Mouse (Mus musculus) forebrain, embryonic 11.5 days (tissue): ENCODE measurements around the gene Smco2. TPM values are rescaled to one million over a fixed set of nuclear protein-coding genes. Genes with fewer than 3 reads are reported as not detected.

Source experiments
- ATAC-seq: fragments of 200-750 bp; cut with Nextera tagmentation; replicated peaks from 2 replicates; pipeline ENCODE4 v1.8.0; 2017; ENCODE audit warnings: moderate TSS enrichment; ENCODE audit not compliant: low FRiP score
- DNase-seq: peaks from one replicate; pipeline ENCODE4 v3.0.0-alpha.2; 2017; ENCODE audit warnings: low spot score
- H3K27ac ChIP-seq: fragments of 300-500 bp; sonication (generic); 2 replicates; pipeline ENCODE4 v1.5.1; 2014; ENCODE audit warnings: low read depth, low read length
- H3K27me3 ChIP-seq: fragments of 300-500 bp; sonication (generic); 2 replicates; pipeline ENCODE4 v1.6.1; 2014; ENCODE audit warnings: mild to moderate bottlenecking, low read length, mixed read lengths; ENCODE audit not compliant: control insufficient read depth, insufficient read depth
- H3K36me3 ChIP-seq: fragments of 300-500 bp; sonication (generic); 2 replicates; pipeline ENCODE4 v1.6.1; 2014; ENCODE audit warnings: mild to moderate bottlenecking, low read length, moderate library complexity, mixed read lengths; ENCODE audit not compliant: control insufficient read depth, insufficient read depth
- H3K4me1 ChIP-seq: fragments of 300-500 bp; sonication (generic); replicated peaks from 2 replicates; pipeline ENCODE4 v1.6.1; 2014; ENCODE audit warnings: low read length, mixed read lengths; ENCODE audit not compliant: control insufficient read depth, insufficient read depth
- H3K4me2 ChIP-seq: fragments of 300-500 bp; sonication (generic); 2 replicates; pipeline ENCODE4 v1.6.1; 2014; ENCODE audit warnings: low read depth, mild to moderate bottlenecking, low read length, moderate library complexity, mixed read lengths; ENCODE audit not compliant: severe bottlenecking
- H3K4me3 ChIP-seq: fragments of 300-500 bp; sonication (generic); 2 replicates; pipeline ENCODE4 v1.5.1; 2014; ENCODE audit warnings: low read depth, low read length
- H3K9ac ChIP-seq: fragments of 300-500 bp; sonication (generic); 2 replicates; pipeline ENCODE4 v1.6.1; 2014; ENCODE audit warnings: low read length
- H3K9me3 ChIP-seq: fragments of 300-500 bp; sonication (generic); 2 replicates; pipeline ENCODE4 v1.6.1; 2016; ENCODE audit warnings: low read length, mixed read lengths; ENCODE audit not compliant: control insufficient read depth
- WGBS: fragments of 180-500 bp; shearing (Covaris S2); extraction: QIAGEN DNeasy Blood & Tissue Kit; methylation state at CpG from one replicate; pipeline ENCODE4 v1.1.7; 2014; 5-methylcytosine and 5-hydroxymethylcytosine counted together
- polyA plus RNA-seq: library from polyadenylated mRNA; unstranded; fragments of >200 nt; fragmentation: Nextera tagmentation; extraction: Ambion mirVana; gene quantifications from 2 replicates; pipeline ENCODE4 v1.2.1, GENCODE M21; 2014

Gene Smco2
- polyA plus RNA-seq: not detected in 2 replicates

DNA sequence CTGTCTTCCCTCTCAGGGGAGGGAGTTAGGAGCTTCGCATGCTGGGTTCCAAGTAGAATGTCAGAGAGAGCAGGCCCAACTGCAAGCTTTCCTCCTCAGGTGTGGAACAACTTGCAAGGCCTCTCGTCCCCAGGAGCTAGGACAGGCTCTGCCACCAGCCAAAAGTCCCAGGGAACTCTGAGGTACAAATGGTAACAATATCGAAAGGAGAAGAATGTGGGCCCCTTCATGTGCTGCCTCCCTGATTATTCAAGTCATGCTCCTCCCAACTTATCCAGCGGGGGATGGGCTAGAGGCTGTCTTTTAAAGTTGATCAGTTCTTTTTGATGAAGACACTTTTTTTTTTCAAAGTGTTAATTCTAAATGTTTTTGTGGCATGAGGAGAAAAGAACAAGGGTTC is at the start of gene Smco2:
Smco2 (plus strand) TSS at position 55 of the 400 bp plus-strand sequence.
- no peaks in the 10 kb centered on the region for H3K9me3 ChIP-seq
- no peak for DNase-seq
- no peaks in the 10 kb centered on the region for H3K4me1 ChIP-seq
- no peaks in the 10 kb centered on the region for H3K27me3 ChIP-seq
- ATAC-seq: no peak
- H3K4me2 ChIP-seq: no peak within 1 kb of the TSS
- H3K9ac ChIP-seq: no peak within 1 kb of the TSS
- H3K36me3 ChIP-seq: no peaks in the 10 kb centered on the region
- no peak within 1 kb of the TSS for H3K27ac ChIP-seq
- WGBS: 78% methylated on average over 4 of the region's 4 CpGs
- H3K4me3 ChIP-seq: no peak within 1 kb of the TSS

DNA sequence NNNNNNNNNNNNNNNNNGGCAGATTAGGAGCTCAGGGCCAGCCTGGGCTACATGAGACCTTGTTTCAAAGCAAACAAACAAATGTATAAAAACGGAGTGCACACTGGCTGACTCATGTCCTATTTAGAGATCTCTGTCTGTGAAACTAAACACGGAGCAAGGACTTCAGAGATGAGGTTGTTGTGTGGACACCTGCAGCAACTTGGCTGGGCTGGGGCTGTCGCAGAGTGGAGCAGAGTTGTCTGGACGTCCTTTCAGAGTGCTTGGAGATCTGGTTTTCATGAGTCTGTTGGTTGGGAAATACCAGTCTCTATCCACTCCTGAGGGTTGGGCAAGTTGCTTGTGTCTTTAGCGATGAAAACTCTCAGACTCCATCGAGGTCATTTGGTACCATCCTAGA is 39.9 kb upstream of the Smco2 start:
- H3K4me3 ChIP-seq: no peak overlapping the region
- H3K9me3 ChIP-seq: no peaks in the 10 kb centered on the region
- no peak for ATAC-seq
- DNase-seq: peak; percentile 39
- H3K9ac ChIP-seq: no peak overlapping the region
- WGBS: 90% methylated on average over 6 of the region's 6 CpGs
- no peak overlapping the region for H3K4me2 ChIP-seq
- no peaks in the 10 kb centered on the region for H3K27me3 ChIP-seq
- H3K4me1 ChIP-seq: no peaks in the 10 kb centered on the region
- H3K36me3 ChIP-seq: no peaks in the 10 kb centered on the region
- H3K27ac ChIP-seq: no peak overlapping the region

DNA sequence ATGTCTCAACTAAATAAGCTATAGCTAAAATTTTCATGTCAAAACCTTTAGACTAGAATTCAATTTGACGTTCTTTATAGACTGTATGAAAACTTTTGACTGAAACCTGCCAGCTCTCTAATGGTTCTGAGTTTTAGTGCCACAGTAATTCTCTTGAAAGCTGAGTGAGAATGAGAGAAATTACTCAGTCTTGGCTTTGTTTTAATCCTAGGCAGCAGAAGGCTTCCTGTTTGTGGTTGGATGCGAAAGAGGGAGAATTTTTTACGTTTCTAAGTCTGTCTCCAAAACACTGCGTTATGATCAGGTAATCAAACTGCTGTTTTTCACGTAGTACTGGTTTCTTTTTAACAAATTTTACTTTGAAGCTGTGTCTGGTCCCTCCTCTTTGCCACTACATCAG is 36.9 kb upstream of the Smco2 start:
- WGBS: 94% methylated on average over 5 of the region's 5 CpGs
- Histone ChIP-seq H3K27ac (no peak overlapping the region), H3K4me2 (no peak overlapping the region), H3K9me3 (no peaks in the 10 kb centered on the region), H3K9ac (no peak overlapping the region), H3K36me3 (no peaks in the 10 kb centered on the region), H3K4me1 (no peaks in the 10 kb centered on the region), H3K4me3 (no peak overlapping the region), H3K27me3 (no peaks in the 10 kb centered on the region)
- DNase-seq (no peak), ATAC-seq (no peak)

DNA sequence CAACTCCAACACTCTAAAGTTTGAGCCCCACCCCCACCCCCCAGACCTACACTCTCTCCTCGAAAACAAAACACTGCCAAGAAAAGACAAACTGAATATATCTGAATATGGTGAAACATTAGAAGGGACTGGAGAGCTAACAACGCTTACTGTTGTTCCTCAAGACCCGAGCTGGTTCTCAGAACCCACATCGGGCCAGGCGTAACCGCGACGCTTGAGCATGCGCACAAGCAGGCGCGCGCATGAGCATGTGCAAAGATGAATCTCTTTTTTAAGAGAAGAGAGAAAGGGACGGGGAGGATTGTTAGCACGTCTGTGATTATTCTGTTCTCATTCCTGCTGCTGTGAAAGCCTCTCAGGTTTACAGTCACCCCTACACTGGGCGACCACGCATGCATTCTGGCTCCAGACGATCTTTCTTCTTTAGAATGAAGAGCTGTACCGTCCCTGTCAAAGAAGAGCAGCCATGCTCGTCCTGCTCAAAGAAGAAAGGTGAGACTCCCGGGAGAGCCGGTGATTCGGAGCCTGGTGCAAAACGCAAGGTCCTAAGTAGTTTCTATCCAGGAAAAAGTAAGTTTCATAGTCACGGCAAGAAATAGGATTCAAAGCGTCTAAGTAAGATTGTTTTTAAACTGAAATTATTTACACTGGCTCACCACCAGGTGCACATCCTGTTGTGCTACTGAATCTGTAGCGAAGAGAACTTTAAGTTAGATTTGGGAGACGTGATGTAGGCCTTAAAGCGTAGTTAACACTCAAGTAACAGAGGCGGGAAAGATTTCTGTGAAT is 29.5 kb upstream of the Smco2 start:
- H3K27me3 ChIP-seq: no peaks in the 10 kb centered on the region
- no peaks in the 10 kb centered on the region for H3K36me3 ChIP-seq
- ATAC-seq (no peak), DNase-seq (no peak)
- WGBS: 88% methylated on average over 29 of the region's 29 CpGs
- no peaks in the 10 kb centered on the region for H3K4me1 ChIP-seq
- H3K4me2 ChIP-seq: no peak overlapping the region
- H3K9ac ChIP-seq: no peak overlapping the region
- H3K27ac ChIP-seq: no peak overlapping the region
- H3K9me3 ChIP-seq: no peaks in the 10 kb centered on the region
- H3K4me3 ChIP-seq: no peak overlapping the region

DNA sequence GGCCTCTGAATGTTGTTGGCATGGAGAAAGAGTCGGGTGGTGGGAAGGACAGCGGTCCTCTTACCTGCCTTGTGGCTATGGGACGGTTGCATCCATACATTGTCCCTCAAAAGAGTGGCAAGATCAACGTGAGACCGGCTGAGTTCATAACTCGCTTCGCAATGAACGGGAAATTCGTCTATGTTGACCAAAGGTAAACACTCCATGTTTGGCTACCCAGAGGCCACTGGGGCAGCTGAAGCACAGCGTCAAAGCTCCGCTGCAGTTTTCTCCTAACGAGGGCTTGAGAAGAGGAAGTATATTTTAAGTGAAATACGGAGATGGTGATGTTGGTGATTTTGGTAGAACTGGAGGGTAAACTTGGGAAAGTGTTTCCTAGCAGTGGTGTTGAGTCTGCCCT is 27.9 kb upstream of the Smco2 start:
- Histone ChIP-seq H3K27ac (no peak overlapping the region), H3K9me3 (no peaks in the 10 kb centered on the region), H3K4me1 (no peaks in the 10 kb centered on the region), H3K4me2 (no peak overlapping the region), H3K36me3 (no peaks in the 10 kb centered on the region), H3K9ac (no peak overlapping the region), H3K4me3 (no peak overlapping the region), H3K27me3 (no peaks in the 10 kb centered on the region)
- ATAC-seq (no peak), DNase-seq (no peak)
- WGBS: 89% methylated on average over 13 of the region's 13 CpGs

DNA sequence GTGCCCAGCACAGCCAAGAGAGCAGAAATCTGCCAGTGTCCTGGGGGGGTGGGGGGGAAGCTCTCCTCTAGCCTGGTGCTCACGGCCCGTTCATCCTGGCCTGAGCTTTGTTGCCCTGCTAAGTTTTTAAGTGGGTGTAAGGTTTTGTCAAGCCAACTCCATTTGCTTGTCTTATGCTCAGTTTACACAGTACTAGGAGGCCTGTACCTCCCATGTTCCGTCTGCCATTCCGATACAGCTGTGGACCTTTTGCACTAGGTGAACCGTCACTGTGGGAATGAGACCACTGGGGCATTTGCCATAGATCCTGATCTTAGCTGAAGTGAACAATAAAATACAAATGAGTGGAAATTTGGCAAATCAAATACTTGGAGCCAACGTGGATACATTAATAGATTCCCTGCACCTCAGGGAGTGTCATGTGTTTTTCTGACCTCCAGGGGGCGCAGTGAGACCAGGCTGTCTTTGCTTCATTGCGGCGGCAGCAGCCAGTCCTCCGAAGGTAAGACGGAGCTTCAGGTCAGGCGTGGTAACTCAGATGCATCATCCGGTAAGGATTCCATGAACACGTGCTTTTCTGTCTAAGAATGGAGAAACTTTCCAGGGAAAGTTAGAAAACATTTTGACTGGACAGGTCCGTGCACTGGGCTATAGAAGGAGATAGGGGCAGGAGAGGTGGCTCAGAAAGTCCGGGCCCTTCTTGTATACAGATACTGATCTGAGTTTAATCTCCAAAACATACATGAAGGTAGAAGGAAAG is 25.0 kb upstream of the Smco2 start:
- no peaks in the 10 kb centered on the region for H3K9me3 ChIP-seq
- peak; percentile 81 for DNase-seq
- H3K4me2 ChIP-seq: no peak overlapping the region
- no peaks in the 10 kb centered on the region for H3K4me1 ChIP-seq
- H3K27me3 ChIP-seq: no peaks in the 10 kb centered on the region
- H3K4me3 ChIP-seq: no peak overlapping the region
- no peaks in the 10 kb centered on the region for H3K36me3 ChIP-seq
- H3K9ac ChIP-seq: no peak overlapping the region
- ATAC-seq: peak; percentile 76
- 40% methylated on average over 16 of the region's 16 CpGs for WGBS
- H3K27ac ChIP-seq: no peak overlapping the region

DNA sequence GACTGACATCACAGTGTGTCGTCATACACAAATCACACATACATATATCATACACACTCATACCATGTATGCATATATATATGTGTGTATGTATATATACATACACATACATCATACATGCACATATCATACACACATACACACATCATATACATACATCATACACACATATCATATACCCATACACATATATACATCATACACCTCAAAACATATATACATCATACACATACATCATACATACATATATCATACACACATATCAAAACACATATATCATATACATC is 24.5 kb upstream of the Smco2 start:
- Histone ChIP-seq H3K4me3 (no peak overlapping the region), H3K27ac (no peak overlapping the region), H3K27me3 (no peaks in the 10 kb centered on the region), H3K9ac (no peak overlapping the region), H3K4me1 (no peaks in the 10 kb centered on the region), H3K36me3 (no peaks in the 10 kb centered on the region), H3K4me2 (no peak overlapping the region), H3K9me3 (no peaks in the 10 kb centered on the region)
- ATAC-seq (peak; percentile 31; the same call in 1 of the 2 replicates), DNase-seq (no peak)
- WGBS: 70% methylated on average over 1 of the region's 1 CpGs

DNA sequence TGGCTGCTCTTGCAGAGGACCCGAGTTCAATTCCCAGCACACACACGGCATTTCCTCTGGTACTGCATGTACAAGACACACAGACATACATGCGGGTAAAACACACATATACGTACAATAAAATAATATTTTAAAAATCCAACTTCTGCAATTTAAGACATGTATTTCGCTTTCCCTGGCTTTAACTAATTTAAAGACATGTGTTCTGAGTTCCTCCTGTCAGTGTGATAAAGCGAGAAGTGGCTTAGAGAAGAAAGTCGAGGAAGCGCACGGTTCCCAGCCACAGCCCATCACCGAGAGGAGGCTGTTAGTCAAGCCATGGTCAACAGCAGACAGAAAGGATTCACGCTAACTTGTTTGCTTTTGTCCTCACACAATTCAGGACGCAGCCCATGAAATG is 18.6 kb upstream of the Smco2 start:
- no peak overlapping the region for H3K4me3 ChIP-seq
- no peaks in the 10 kb centered on the region for H3K27me3 ChIP-seq
- H3K4me1 ChIP-seq: no peaks in the 10 kb centered on the region
- no peak for ATAC-seq
- no peaks in the 10 kb centered on the region for H3K36me3 ChIP-seq
- 90% methylated on average over 12 of the region's 12 CpGs for WGBS
- H3K4me2 ChIP-seq: no peak overlapping the region
- DNase-seq: no peak
- H3K9me3 ChIP-seq: no peaks in the 10 kb centered on the region
- H3K27ac ChIP-seq: no peak overlapping the region
- no peak overlapping the region for H3K9ac ChIP-seq
